Mouse (Mus musculus) erythroid progenitor cell, adult 5-6 weeks (primary cell): ENCODE measurements around the gene Adam8. TPM values are rescaled to one million over a fixed set of nuclear protein-coding genes. Genes with fewer than 3 reads are reported as not detected.

Experiments
- ATAC-seq: replicated peaks from 2 replicates; pipeline ENCODE4 v1.8.0; 2016; ENCODE audit warnings: moderate number of reproducible peaks, mild to moderate bottlenecking, moderate TSS enrichment, inconsistent platforms; ENCODE audit not compliant: poor library complexity, low FRiP score, severe bottlenecking
- total RNA-seq, 2 experiments: library from RNA; stranded (forward) in 1 of 2; stranded (reverse) in 1 of 2; fragments of 150-400 nt in 1 of 2; fragments of 186-747, 209-891 nt in 1 of 2; gene quantifications; 2 replicates each; pipeline versions ENCODE4 v1.2.3 to v1.2.4; 2015 to 2017; ENCODE audit warnings: low replicate concordance in 2 of 2

Gene Adam8
- total RNA-seq, 2 experiments from 2014 or later = 5.2 to 9.2 TPM

DNA sequence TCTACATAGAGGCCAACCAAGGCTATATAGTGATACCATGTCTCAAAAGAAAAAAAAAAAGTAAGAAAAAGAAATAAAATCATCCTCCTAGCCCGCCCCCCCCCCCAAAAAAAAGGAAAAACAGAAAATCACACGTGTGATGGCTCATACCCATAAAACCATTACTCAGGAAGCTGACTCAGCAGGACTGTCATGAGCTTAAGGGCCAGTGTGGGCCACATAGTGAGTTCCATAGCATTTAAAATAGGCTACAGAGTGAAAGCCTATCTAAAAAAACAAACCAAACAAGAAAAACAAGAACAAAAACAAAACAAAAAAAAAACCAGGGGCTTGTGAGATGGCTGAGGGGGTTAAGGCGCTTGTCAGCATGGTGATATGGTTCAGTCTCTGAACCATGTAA lies 11.6 kb downstream of the Adam8 start:
- ATAC-seq = no peak

DNA sequence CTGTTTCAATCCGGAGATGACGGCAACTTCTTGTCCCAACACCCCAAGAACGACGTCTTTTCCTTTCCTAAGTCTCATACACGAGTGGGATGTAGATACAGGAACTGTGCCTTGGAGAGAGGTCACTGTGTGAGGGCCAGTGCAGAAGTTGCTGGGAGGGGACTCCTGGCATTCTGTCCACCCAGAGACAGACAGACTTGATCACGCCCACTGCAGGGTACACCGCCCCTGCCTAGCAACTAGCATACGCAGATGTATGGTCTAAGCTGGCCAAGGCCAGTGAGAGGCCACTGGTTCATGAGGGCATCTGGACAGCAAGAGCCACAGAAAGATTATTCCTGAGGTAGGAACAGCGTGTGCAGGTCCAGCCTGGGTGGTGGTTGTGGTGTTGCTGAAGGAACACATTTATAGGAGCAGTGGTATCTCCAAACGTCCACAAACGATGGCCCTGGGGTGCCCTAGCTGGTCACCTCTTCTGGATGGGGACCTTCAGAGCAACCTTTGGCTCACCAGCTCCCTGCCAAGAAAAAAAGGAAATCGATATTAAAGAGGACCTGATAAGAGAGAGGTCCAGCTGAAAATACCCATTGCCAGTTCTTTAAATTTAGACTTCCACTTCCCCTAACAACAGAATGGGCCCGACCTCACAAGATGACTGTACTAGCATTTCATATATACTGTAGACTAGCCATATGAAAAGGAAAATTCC lies 13.2 kb downstream of the Adam8 start:
- no peak for ATAC-seq

DNA sequence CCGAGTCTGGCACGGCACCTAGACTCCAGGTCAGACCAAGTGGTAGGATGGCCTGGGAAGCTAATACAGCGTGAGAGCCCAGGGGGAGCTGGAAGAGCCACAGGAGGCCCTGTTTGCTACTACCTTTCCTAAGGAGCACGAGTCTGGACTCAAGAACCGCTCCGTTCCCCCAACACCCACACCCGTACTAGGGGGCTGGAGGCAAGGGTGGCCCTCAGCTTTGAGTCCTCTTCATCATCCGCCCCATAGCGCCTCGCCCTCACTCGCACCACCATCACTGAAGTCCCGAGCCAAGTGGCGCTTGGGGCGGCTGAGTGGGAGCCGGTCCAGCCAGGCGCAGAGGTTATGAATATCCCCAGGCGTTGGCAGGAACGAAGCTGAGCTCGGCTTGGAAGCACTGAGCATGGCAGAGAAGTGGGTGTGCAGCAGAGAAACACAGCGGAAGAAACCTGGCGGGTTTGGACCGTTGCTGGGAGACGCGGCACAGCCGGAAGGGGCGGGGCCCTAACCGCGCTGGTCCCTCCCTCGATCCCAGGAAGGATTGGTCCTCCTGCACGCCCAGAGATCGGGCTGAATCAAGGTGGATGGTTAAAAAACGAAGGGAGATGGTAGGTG lies 14.0 kb downstream of the Adam8 start, which contains the start of gene 6430531B16Rik:
Gene 6430531B16Rik (minus strand): TSS at position 478 of the 615 bp plus-strand sequence.
- peak; percentile 68 for ATAC-seq

DNA sequence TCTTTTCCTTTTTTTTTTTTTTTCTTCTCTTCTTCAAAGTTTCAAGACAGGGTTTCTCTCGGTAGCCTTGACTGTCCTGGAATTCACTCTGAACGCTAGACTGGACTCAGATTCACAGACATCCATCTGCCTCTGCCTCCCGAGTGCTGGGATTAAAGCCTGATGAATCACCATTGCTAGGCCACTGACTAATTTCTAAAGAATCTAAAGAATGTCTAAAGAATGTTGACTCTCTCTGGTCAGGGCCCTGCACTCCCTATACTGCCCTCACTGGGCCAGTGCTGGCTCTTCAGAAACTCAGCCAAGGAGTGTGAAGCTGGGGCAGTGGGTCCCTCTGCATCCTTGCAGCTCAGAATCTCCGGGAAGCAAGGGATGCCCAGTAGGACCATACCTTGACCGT lies 16.9 kb downstream of the Adam8 start:
- no peak for ATAC-seq

DNA sequence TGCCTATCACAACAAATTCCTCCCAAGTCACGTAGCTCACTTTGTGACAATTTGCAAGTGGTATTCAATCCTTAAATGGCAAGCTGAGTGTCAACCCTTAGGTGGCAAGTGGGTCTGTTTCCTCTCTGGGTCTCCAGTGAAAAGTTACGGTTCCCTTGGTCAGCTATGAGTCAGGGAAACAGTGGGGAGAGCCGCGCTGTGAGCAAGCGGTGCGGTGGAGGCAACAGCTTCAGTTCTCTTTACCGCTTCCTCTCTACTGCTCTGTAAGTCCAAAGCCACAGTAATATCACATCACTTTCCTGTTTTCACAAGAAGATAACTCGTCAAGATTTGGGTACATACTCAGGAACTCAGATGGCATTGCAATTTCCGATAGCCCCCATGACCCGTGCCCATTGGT lies 18.1 kb downstream of the Adam8 start:
- ATAC-seq = no peak

DNA sequence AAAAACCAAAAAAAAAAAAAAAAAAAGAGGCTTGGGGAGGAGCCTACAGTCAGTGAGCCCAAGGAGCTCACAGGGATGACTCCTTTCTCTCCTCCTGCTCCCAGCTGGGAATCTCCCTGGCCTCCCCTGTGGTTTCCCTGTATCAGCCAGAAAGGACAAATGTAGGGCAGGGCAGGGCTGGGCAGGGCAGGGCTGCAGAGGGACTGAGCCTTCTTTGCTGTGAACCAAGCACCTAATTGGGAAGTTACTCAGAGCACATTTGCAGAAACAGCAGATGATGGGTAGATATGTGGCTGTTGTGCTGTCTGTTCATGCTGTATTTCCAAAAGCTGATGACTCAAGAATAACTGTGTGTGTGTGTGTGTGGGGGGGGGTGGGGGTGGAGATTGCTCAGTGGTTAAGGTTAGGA lies 19.4 kb downstream of the Adam8 start:
- ATAC-seq = no peak

DNA sequence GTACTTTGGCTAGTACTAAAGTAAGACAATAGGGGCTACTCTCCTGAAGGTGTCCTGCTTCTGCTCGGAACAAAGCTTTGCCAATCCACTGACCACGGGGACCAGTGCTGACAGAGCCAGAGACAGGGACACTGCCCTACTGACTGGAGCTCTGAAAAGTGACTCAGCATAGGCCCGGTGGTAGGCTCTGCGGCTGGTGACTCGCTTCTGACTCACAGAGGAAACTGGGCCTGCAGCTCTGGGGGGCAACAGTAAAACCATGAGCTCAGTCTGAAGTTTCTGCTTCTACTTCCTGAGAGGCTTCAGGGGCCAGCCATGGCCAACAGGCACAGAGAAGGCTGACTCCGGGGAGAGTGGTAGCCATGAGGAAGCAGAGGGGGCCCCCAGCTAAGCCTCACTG lies 20.9 kb downstream of the Adam8 start:
- ATAC-seq = no peak

DNA sequence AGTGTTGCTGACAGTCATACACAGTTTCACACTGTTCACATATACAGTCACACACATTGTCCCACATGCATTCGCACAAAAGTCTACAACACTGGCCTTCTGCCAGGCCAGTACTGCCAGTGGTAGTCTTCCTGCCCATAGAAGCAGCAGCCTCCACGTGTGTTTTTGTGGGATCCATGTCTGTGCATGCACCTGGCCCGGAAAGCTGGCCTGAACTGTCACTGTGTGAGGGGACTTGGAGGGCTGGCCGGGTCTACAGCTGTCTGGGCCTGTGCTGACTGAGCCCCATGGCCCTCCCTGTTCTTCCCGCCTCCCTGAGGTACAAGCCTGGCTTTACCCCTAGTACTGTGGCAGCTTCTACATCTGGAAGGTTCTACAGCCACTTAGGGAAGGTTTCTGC lies 21.4 kb downstream of the Adam8 start:
- ATAC-seq = no peak

DNA sequence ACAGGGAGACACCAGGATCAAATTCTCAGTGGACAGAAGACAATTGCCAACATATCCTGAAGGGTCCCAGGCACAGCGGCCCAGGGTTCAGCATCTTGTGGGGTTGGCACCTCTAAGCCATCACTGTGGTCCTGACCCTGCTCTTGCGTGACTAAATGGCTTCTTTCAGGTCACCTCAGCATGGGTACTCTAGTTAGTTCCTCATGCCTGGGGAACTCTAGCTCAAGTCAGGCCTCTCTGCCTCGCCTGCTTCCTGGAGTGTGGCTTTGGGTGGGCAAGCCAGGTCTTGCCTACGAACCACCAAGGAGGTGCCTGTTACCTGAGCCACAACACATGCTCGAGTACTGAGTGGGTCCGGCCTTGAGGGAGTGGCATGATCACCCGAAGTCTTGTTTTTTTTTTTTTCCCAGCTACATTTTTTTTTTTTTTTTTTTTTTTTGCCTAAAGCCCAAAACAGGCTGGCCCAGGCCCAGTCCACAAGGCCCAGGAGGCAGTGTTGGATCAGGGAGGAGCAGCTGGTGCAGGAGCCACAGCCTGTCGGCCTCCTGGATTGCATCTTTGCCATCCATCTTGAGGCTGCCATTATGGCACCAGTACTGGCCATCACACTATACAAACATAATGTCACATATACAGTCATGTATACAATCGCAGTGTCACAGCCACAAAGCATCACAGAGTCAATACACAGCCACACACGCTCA lies 22.0 kb downstream of the Adam8 start:
- no peak for ATAC-seq

DNA sequence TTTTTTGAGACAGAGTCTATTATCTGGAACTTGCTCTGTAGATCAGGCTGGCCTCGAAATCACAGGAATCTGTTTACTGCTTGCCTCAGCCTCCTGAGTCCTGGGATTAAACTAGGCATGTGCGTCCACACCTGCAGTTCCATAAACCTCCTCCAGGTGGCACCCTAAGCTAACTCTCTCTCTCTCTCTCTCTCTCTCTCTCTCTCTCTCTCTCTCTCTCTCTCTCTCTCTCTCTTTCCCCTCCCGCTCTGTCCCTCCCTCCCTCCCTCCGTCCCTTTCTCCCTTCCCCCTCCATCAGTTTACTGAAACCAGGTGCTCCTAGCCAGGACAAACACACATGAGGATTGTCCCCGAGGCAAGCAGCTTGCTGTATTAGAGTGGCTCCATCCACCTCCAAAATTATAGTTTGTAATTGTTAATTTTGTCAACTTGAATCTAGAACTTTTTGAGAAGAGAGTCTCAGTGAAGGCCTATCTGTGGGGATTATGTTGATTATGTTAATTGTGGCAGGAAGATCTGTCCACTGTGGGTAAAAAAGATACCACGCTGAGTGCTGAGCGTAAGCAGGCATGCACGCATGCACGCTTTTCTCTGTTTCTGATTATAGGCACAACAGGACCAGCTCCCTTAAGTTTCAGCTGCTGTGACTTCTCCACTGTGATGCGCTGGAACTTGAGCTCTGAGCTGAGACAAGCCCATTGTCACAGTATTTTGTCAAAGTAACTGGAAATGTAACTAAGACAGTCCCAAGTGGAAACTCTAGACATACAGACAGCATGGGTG lies 22.8 kb downstream of the Adam8 start:
- no peak for ATAC-seq

DNA sequence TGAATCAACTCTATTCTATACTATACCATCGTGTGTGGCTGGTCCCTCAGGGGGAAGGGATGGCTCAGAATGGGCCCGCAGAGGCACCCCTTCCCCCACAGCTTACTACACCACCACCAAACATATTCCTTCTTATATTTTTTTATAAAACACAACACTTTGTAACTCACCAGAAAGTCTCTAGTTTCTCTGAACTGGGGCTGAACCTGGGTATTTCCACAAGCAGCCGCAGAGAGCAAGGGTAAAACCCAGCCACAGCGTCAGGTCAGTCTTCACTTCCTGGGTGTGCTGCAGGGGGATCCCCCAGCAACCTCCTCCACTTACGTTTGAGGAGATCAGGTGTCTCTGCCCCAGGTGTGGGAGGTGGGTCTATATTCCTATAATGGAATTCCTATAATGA lies 23.9 kb downstream of the Adam8 start:
- no peak for ATAC-seq

DNA sequence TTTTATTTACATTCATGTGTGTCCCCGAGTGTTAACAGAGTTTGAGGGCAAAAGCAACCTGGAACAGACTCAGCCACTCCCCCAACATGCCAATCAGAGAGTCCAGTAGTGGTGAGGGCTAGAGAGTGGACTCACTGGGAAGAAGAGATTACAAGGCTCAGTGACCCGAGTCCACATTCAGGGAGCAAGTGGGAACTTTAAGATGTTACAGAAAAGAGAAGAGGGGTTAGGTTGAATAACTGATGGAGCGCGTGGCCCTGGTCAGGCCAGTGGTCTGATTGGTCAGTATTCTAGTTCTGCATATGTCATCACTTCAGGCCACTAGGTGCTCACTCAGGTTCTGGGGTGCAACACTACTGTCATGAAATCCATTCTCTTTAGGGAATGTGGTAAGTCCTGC lies 25.2 kb downstream of the Adam8 start:
- no peak for ATAC-seq

DNA sequence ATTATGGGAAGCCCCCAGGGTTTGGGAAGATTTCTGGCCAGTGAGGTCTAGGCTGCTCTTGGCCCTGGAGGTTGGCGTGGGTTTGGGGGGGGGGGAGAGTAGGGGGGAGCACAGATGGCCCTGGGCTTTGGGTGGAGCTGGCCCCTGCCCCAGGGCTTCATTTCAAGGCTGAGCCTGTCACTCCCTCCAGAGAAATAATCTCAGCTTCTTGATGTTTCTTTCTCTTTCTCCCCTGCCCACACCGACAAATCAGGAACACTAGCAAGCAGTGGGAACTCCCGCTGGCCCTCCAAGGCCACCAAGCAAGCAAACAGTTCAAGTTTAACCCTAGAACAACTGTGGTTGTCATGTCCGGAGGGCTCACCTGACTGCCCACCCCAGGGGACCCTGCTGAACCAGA lies 28.5 kb downstream of the Adam8 start:
- ATAC-seq = no peak

DNA sequence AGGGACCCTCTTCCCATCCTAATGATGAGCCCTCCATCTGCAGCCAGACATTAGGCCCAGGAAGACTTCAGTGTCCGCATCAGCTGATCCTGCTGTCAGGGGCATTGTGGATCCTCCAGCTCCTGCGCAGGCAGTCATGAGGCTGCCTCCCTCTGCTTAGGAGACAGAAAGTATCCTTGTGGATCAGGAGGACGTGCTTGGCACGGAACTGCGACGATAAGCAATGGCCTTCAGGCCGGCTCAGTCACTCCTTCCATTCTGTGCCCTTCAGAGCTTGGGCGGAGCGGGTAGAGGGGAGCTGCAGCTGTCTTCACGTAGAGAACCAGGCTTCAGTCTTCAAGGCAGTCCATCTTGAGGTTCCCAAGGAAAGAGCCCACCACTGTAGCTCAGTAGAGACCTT lies 31.2 kb downstream of the Adam8 start:
- ATAC-seq = no peak

DNA sequence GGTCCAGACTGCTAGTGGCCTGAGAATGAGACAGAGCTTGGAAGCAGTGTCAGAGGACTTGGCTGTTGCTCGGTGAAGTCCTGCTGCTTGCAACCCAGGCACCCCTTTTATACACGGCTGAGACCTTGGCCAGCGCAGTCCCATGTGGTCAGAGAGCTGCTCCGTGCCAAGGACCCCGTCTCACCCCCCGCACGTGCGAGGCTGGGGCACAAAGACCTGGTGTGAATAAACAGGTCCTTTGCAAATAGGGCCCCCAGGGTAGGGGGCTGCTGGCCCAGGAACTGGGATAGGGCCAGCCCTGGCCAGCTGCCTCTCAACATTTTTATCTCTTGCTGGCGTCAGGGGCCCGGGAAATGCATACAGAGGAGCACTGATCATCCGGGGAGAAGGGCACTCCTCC lies 34.4 kb downstream of the Adam8 start:
- ATAC-seq = no peak

DNA sequence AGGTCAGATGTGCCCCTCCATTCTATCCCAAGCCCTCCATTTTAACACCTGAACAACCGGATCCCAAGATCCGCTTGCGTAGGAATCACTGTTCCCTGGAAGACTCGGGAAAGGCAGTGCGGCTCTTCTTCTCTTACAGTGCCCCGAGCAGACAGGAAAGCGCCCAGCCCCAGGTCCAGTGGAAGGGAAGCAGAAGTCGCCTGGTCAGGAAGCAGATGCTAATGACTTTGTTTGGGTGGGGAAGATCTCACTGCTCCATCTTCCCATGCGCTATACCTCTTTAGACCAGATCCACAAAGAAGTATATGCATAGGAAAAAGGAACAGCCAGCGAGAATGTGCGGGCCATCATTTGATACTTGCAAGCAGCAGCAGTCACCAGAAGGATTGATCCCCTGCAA lies 34.9 kb downstream of the Adam8 start:
- no peak for ATAC-seq

DNA sequence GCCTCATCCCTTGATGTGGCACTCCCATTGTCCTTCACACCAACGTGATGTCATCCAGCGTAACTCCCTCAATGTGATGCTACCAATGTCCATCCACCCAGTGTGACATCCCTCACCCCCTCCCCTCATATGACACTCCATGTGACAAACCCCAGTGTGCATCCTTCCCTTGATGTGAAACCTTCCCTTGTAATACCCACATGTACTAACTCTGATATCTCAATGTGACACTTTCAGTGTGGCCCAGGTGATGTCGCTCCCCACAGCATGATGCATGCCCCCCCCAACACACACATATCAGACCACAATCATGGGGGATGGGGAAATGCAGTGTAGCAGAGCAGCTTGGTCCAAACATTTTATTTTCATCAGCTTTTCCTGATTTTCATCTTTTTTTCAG lies 35.7 kb downstream of the Adam8 start:
- no peak for ATAC-seq

DNA sequence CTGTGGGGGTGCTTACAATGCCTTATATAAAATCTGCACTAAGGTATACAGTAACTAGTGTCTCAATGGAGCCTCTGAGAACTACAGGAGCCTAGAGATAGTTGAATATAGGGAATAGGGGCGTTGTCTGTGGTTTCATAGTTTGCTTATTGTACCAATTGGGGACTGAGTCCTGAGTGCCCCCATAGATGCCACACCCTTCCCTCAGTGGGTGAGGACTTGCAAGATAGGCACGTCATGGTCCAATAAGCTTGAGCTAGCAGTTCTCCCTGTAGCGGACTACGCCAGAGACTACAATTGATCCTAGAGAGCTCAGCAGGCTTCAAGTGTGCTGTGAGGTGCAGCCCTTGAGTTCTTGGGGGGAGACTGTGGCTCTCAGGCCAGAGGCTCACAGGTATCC lies 36.9 kb downstream of the Adam8 start:
- ATAC-seq = no peak

DNA sequence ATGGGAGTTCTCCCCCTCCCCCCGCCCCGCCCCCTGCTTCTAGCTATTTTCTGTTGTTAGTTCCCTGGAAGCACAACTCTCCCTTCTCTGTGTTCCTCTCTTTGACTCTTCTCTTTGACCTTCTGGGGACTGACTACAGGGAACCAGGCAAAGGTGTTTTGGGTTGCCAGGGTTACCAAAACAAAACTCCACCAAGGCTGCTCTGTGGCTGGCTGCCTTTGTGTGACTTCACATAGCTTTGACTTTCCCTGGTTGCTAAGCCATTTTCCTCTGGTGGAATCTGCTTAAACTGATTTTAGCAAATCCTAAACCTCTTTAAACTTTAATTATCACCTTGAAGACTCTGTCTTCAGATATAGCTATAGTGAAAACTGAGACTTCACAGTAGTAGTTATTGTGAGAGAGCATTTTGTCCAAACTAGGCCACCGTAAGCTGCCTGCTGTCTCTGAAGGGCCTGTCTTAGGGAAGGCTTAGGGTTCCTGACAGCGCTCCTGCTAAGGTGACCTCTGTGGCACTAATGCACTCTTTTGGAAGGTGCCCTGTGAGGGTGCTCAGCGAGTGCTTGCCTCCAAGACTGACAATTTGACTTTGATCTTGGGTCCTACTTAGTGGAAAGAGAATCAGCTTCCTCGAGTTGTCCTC lies 40.2 kb downstream of the Adam8 start:
- ATAC-seq = no peak

DNA sequence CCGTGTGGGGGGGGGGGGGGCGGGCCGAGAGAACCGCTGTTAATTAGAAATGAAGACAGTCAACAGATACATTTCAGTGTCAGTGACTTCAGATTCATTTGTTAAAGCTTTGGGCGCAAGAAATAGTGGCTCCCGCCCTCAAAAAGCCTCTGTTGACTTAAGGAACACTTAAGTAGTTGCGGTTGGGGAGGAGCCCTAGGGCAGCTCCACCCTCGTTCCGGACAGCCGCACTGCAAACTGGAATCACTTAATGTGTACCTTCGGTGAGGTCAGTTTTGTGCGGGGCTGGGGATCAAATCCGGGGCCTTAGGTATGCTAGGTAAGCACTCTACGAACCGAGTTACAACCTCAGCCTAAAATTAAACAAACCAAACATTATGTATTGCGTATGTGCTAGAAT lies 41.3 kb downstream of the Adam8 start:
- peak; percentile 67; the same call in 1 of the 2 replicates for ATAC-seq
